27 mouse cellular contexts compared by ENCODE assay signal in the genomic region with DNA sequence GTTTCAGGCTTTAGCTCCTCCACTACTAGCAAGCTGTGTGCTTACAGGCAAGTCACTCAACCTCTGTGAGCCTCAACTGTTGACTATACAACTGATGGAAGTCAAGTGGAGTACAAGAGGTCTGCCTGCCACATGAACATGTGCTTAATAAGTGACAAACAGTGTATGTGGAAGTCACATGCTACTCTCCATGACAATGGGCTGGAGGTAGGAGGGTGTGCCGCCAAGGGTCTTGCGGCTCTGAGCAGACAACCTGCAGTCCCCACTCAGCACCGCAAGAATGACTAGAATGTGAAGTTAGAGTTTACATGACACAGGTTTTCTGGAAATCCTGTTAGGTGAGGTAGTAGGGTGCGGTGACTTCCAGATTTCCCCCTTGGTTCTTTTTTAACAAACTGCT.
DNase-seq lines count a peak whose midpoint lies in the region; ATAC-seq and TF ChIP-seq lines count a peak whose summit lies in the region.
"Had no signal": no experiment of that assay in that cellular context is flagged by ENCODE, and none has a peak within 500 bp of the region (broad histone marks: within the 10 kb centered on the region; RNA-seq: fewer than 3 reads in every experiment).

No protein-coding gene starts in this region.

- no peaks in the 10 kb centered on the region for H3K27me3 ChIP-seq in midbrain, embryonic 11.5 days (ENCODE audit: control insufficient read depth, insufficient read depth, low read length)
- no peaks in the 10 kb centered on the region for H3K27me3 ChIP-seq in midbrain, embryonic 13.5 days
- H3K27me3 ChIP-seq in liver, postnatal 0 days (ENCODE audit: insufficient read depth, low read length), result no peaks in the 10 kb centered on the region
- H3K27me3 ChIP-seq: embryonic facial prominence, embryonic 15.5 days; forebrain, embryonic 12.5 days; Patski had no signal

- TF ChIP-seq CTCF in liver, postnatal 0 days (IDR thresholded peaks at IDR 0.05; ENCODE audit: low read depth), result no peak

- H3K36me3 ChIP-seq in midbrain, embryonic 11.5 days (ENCODE audit: control insufficient read depth, insufficient read depth, low read length), result no peaks in the 10 kb centered on the region
- no peaks in the 10 kb centered on the region for H3K36me3 ChIP-seq in midbrain, embryonic 13.5 days
- H3K36me3 ChIP-seq in liver, postnatal 0 days (replicated peaks; ENCODE audit: insufficient read depth, low read length), result no peaks in the 10 kb centered on the region
- H3K36me3 ChIP-seq: embryonic facial prominence, embryonic 13.5 days; embryonic facial prominence, embryonic 15.5 days; forebrain, embryonic 10.5 days; forebrain, embryonic 12.5 days; G1E had no signal

- H3K9me3 ChIP-seq in midbrain, embryonic 11.5 days (ENCODE audit: control insufficient read depth, low read length), result no peaks in the 10 kb centered on the region
- H3K9me3 ChIP-seq in midbrain, embryonic 13.5 days, result peaks cover 4% of the 10 kb centered on the region
- no peaks in the 10 kb centered on the region for H3K9me3 ChIP-seq in liver, postnatal 0 days (ENCODE audit: low read length)
- H3K9me3 ChIP-seq: embryonic facial prominence, embryonic 13.5 days; embryonic facial prominence, embryonic 15.5 days; forebrain, embryonic 10.5 days; forebrain, embryonic 12.5 days had no signal

- H3K4me1 ChIP-seq in midbrain, embryonic 11.5 days (ENCODE audit: control insufficient read depth, insufficient read depth, low read length), result no peaks in the 10 kb centered on the region
- no peaks in the 10 kb centered on the region for H3K4me1 ChIP-seq in midbrain, embryonic 13.5 days (replicated peaks)
- no peaks in the 10 kb centered on the region for H3K4me1 ChIP-seq in liver, postnatal 0 days (ENCODE audit: insufficient read depth)
- H3K4me1 ChIP-seq: embryonic facial prominence, embryonic 13.5 days; embryonic facial prominence, embryonic 15.5 days; forebrain, embryonic 10.5 days; forebrain, embryonic 12.5 days had no signal

- no peak for ATAC-seq in midbrain, embryonic 11.5 days (ENCODE audit: low FRiP score)
- ATAC-seq in midbrain, embryonic 13.5 days, result no peak
- no peak for ATAC-seq in liver, postnatal 0 days
- ATAC-seq: forebrain, embryonic 14.5 days; forebrain, embryonic 16.5 days; Patski had no signal

- H3K9ac ChIP-seq in midbrain, embryonic 11.5 days (ENCODE audit: low read length), result no peak overlapping the region
- no peak overlapping the region for H3K9ac ChIP-seq in midbrain, embryonic 13.5 days (replicated peaks)
- no peak overlapping the region for H3K9ac ChIP-seq in liver, postnatal 0 days (replicated peaks)
- H3K9ac ChIP-seq: embryonic facial prominence, embryonic 13.5 days; embryonic facial prominence, embryonic 15.5 days; forebrain, embryonic 12.5 days had no signal

- no peak overlapping the region for H3K4me2 ChIP-seq in midbrain, embryonic 11.5 days
- H3K4me2 ChIP-seq in midbrain, embryonic 13.5 days (replicated peaks), result no peak overlapping the region
- H3K4me2 ChIP-seq in liver, postnatal 0 days (ENCODE audit: low read depth, low read length), result no peak overlapping the region
- H3K4me2 ChIP-seq: embryonic facial prominence, embryonic 13.5 days; embryonic facial prominence, embryonic 15.5 days; forebrain, embryonic 12.5 days had no signal

- DNase-seq in midbrain, embryonic 11.5 days (ENCODE audit: low spot score, missing footprints), result peak; percentile 62
- DNase-seq in ES-CJ7 (ENCODE audit: low read depth, low spot score) (peak; percentile 88), R1 (ENCODE audit: low read depth, low spot score) (peak; percentile 94), ZHBTc4 (ENCODE audit: low read depth, low spot score) (peak; percentile 96)
- no peak for DNase-seq in kidney, adult 9 months
- DNase-seq in liver, postnatal 0 days, result no peak
- no peak for DNase-seq in urinary bladder, adult 18-20 months (ENCODE audit: low spot score in 2 of 2)
- DNase-seq: adrenal gland, adult 2 months; adrenal gland, postnatal 10 days; adrenal gland, postnatal 25 days; cerebellum, adult 11 months; cerebellum, adult 18-20 months; cerebellum, adult 8-10 months; cerebellum, adult 9-11 months; cerebellum, postnatal 14 days; cerebellum, postnatal 36 days; embryo, embryonic 11 days had no signal

- H3K27ac ChIP-seq in midbrain, embryonic 11.5 days (ENCODE audit: low read depth, low read length), result no peak overlapping the region
- H3K27ac ChIP-seq in midbrain, embryonic 13.5 days, result no peak overlapping the region
- H3K27ac ChIP-seq in liver, postnatal 0 days (ENCODE audit: low read depth), result no peak overlapping the region
- H3K27ac ChIP-seq: embryonic facial prominence, embryonic 13.5 days; embryonic facial prominence, embryonic 15.5 days; forebrain, embryonic 10.5 days; forebrain, embryonic 12.5 days had no signal

- WGBS in midbrain, embryonic 11.5 days, result 82% methylated on average over 4 of the region's 4 CpGs
- 82% methylated on average over 4 of the region's 4 CpGs for WGBS in midbrain, embryonic 13.5 days
- WGBS in liver, postnatal 0 days (ENCODE audit: insufficient replicate concordance), result 76% methylated on average over 4 of the region's 4 CpGs

- TF ChIP-seq EP300 in liver, postnatal 0 days (IDR thresholded peaks at IDR 0.05; ENCODE audit: low read depth), result no peak

- no peak overlapping the region for H3K4me3 ChIP-seq in midbrain, embryonic 11.5 days (ENCODE audit: low read depth, low read length)
- no peak overlapping the region for H3K4me3 ChIP-seq in midbrain, embryonic 13.5 days (replicated peaks)
- H3K4me3 ChIP-seq in liver, postnatal 0 days (ENCODE audit: low read depth, low read length), result no peak overlapping the region
- H3K4me3 ChIP-seq: embryonic facial prominence, embryonic 13.5 days; embryonic facial prominence, embryonic 15.5 days; erythroblast, embryonic 14.5 days; forebrain, embryonic 10.5 days; forebrain, embryonic 12.5 days had no signal

Comparison
In these comparisons a context has a peak if more than half of its experiments do, and no peak if none do; other contexts are left out.
1. DNase-seq: peak in midbrain, embryonic 11.5 days (single experiment), ES-CJ7 (single experiment), R1 (single experiment) and ZHBTc4 (single experiment); none in kidney, adult 9 months (single experiment), liver, postnatal 0 days (single experiment) and urinary bladder, adult 18-20 months (0 of 2).